Mouse (Mus musculus) olfactory bulb, adult 2 months (tissue): ENCODE measurements at regions not wholly inside any gene's neighbourhood (a gene's known extent, or its start where the extent isn't known, plus 50 kb on each side); places are given as distances from the start of the nearest gene placed in this dataset.

Experiments used
- CTCF ChIP-seq: fragments of 200-500 bp; IDR thresholded peaks from 2 replicates; pipeline ENCODE4 v1.5.1; 2012; ENCODE audit warnings: low read depth, mild to moderate bottlenecking, low read length, moderate library complexity; ENCODE audit not compliant: insufficient read depth
- POLR2A ChIP-seq: fragments of 200-500 bp; IDR thresholded peaks from 2 replicates; pipeline ENCODE4 v1.6.1; 2012; ENCODE audit warnings: mild to moderate bottlenecking, low read depth, low read length, moderate library complexity; ENCODE audit not compliant: insufficient read depth

- TF ChIP-seq CTCF (no peak), POLR2A (no peak)
Observed at GRCm38 (mm10) chr8:104049181-104049580, 52.2 kb upstream of the Cdh5 start.
